Mouse (Mus musculus): ENCODE measurements around the gene Gm4565.
"Not testable (repeated sequence)": the region's sequence is repeated elsewhere in the genome, so short reads cannot be mapped to it uniquely, and the experiment has no call there.

Gene Gm4565

GRCm38 (mm10) chr7:22588027-22588426, at the start of gene Gm4565:
Gene Gm4565, minus strand, starts transcription at chr7:22588127.
- not testable (repeated sequence) for ATAC-seq (ENCODE audit: low TSS enrichment)

- ATAC-seq (ENCODE audit: low TSS enrichment) = not testable (repeated sequence)
These were observed 22.7 kb downstream of the Gm4565 start, which contains the start of gene Gm4201 for GRCm38 (mm10) chr7:22565243-22565642. Gene Gm4201, minus strand, starts transcription at chr7:22565343.

- not testable (repeated sequence) for ATAC-seq (ENCODE audit: low TSS enrichment)
These were observed 53.1 kb downstream of the Gm4565 start, which contains the start of gene Gm8677 for GRCm38 (mm10) chr7:22534787-22535186. Gene Gm8677, minus strand, starts transcription at chr7:22534887.
